Mouse (Mus musculus) CD4-positive helper T cell, adult 2 months (primary cell): ENCODE results near the gene Myl6b.

Experiments used
- DNase-seq: peaks from one replicate; pipeline ENCODE4 v3.0.0-alpha.2; 2012; ENCODE audit warnings: low read depth, missing footprints, low spot score

The Myl6b gene

DNA sequence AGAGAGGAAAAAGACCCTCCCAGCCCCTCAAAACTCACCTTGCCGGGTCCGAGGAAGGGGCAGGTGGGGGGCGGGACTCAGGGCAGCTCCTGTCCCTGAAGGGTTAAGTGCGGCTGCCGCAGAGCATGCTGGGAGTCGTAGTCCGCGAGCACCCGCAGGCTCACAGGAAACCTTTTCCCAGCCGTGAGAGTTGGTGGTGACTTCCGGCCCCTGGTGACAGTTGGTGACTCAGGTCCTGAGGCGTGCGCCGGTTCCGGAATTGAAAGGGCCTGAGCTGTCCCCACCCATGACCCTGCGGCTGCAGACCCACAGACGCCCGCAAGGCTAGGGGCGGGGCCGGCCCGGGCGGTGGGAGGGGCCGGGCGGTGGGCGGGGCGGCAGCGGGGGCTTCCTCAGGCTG lies at the start of gene Myl6b:
Myl6b (minus strand) TSS at position 96 of the 400 bp plus-strand sequence.
- DNase-seq = peak; percentile 98

DNA sequence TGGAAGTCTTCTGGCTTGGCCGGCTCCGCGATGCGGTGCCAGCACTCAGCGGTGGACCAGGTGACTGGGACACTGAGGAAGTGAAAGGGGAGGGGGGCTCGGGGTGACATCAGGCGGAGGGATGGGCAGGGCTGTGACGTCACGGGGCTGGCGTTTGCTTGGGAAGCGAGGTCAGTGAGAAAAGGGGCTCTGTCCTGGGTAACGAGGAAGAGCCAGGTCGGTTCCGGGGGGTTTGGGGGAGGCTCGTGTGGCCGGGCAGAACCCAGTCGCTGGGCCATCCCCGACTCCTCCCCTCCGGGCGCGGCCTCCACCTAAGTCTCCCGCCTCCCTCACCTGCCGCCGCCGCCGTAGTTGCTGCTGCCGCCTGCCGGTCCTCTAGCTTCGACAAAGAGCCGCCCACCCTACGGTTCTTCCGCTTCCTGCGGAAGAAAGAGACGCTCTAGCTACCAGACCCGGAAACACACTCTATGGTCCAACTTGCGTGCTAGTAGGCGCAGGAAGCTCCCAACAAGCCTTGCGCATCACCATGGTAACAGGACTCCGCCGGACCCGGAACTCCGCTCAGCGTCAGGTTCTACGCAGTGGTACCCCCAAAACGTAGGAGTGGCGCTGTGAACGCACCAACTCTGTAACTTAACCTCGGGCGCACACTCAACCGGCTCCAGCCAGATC lies 49.0 kb upstream of the Myl6b start, which contains the start of gene Zc3h10:
Zc3h10 (minus strand) TSS at position 414 of the 672 bp plus-strand sequence.
- peak; percentile 100 for DNase-seq

GRCm38 (mm10) chr10:128546787-128547186 lies 48.3 kb upstream of the Myl6b start:
- peak; percentile 55 for DNase-seq

- DNase-seq = peak; percentile 71
Observed at GRCm38 (mm10) chr10:128546361-128546760, 47.9 kb upstream of the Myl6b start.

GRCm38 (mm10) chr10:128545570-128545898 lies 47.0 kb upstream of the Myl6b start:
- no peak for DNase-seq

DNA sequence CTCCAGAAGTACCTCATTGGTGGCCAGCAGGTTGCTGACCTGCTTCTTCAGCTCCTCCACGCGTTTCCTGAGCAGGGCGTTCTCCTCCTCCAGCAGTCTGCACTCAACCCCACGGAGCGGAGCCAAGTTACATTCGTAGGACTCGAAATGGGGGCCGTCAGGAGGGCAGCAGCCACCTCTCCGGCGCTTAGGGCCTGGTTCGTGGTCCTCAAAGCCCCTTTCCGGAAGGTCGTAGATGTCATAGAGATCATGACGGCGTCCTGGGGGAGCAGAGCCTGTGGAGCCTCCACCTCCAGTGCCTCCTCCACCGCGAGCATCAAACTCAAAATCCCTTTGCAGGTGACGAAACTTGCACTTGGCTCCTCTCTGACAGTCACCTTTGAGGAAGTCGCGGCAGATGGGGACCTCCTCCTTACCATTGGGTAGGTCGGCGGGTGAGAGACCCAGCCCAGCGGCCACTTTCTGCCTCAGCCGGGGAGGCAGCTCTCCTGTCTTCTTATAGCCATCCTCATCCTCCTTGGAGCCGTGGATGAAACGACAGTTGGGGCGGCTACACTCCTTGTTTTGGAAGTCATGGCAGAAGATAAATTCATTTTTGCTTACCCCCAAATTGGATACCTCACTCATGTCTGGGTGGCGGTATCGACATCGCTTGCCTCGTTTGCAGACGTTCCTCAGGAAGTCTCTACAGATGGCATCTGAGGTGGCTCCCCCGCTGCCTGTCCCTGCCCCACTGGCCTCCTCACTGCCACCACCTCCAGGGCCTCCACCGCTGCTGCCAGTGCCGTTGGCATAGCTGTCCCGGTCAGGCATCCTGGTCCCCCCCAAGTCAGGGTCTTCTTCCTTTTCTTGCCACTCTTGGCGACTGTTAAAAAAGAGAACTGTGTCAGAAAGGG lies 46.4 kb upstream of the Myl6b start:
- DNase-seq = no peak

- DNase-seq = no peak
Observed at GRCm38 (mm10) chr10:128544151-128544657, 45.7 kb upstream of the Myl6b start.

- no peak for DNase-seq
Observed at GRCm38 (mm10) chr10:128543100-128543499, 44.6 kb upstream of the Myl6b start.

GRCm38 (mm10) chr10:128538340-128538870 lies 39.9 kb upstream of the Myl6b start:
- no peak for DNase-seq

- DNase-seq = peak; percentile 94
Observed at GRCm38 (mm10) chr10:128536266-128536940, 37.9 kb upstream of the Myl6b start.

DNA sequence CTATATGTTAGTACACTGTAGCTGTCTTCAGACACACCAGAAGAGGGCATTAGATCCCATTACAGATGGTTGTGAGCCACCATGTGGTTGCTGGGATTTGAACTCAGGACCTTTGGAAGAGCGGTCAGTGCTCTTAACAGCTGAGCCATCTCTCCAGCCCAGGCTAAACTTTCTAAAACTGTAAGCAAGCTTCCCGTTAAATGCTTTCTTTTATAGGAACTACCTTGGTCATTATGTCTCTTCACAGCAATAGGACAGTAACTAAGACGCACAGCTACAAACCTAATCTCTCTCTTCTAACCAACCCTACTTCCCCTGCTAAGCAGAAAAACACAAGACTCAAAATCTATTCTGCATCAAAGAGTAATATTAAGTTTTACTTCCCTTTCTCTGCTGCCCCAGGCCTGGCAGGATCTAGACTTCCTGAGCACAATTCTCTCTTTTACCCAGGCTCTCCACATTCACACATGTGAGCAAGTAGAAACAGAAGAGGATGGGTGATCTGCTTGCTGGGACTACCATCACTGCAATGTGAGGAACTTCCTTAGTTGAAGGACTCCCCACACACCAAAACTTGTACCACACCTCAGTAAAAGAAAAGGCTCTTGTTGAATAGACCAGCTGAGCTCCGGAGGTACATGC lies 37.3 kb upstream of the Myl6b start:
- DNase-seq = no peak

DNA sequence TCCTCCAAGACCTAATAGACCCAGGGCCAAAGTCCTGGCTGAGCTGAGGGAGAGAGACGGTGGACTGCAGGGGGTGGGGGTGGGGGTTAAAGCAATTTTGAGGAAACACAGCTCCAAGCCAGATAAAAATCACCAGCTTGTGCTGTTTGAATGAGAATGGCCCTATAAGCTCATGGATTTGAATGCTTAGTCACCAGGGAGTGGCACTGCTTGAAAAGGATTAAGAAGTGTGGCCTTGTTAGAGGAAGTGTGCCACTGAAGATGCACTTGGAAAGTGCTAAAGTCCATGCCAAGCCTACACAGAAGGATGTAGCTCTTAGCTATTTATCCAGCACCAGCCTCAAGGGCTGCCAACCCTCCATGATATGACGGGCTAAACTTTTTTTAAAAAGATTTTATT lies 36.7 kb upstream of the Myl6b start:
- no peak for DNase-seq

DNA sequence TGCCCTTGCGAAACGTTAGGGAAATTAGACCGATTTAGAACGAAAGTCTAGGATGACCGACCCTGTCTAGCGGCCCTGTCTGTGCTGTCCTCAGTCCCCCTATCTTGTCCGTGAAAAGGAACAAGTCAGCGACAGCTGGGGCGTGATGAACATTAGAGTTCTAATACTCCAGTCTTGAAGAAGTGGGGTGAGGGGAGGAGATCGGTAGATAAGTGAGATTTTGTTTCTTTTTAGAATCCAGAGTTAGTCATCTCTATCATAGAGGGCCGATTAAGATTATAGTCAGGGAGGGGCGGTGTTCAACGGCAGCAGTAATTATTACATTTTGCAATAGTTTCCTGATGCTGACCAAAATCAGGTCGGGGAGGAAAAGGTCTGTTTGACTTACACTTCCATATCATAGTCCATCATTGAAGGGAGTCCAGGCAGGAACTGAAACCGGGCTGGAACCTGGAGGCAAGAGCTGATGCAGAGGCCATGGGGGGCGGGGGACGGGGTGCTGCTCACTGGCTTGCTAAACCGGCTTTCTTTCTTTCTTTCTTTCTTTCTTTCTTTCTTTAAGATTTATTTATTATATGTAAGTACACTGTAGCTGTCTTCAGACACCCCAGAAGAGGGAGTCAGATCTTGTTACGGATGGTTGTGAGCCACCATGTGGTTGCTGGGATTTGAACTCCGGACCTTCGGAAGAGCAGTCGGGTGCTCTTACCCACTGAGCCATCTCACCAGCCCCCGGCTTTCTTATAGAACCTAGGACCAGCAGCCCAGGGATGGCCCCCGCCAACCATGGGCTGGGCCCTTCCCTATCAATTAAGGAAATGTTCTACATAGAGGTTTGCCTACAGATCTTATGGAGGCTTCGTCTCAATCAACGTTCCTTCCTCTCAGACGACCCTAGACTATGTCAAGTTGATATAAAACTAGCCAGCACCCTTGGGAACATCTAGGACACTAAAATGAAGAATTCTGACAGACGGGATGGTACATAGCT lies 28.2 kb upstream of the Myl6b start:
- DNase-seq = no peak

- peak; percentile 98 for DNase-seq
Observed at GRCm38 (mm10) chr10:128525671-128526308, 27.3 kb upstream of the Myl6b start, which contains the start of gene Esyt1. Esyt1 (minus strand) TSS chr10:128525871.

DNA sequence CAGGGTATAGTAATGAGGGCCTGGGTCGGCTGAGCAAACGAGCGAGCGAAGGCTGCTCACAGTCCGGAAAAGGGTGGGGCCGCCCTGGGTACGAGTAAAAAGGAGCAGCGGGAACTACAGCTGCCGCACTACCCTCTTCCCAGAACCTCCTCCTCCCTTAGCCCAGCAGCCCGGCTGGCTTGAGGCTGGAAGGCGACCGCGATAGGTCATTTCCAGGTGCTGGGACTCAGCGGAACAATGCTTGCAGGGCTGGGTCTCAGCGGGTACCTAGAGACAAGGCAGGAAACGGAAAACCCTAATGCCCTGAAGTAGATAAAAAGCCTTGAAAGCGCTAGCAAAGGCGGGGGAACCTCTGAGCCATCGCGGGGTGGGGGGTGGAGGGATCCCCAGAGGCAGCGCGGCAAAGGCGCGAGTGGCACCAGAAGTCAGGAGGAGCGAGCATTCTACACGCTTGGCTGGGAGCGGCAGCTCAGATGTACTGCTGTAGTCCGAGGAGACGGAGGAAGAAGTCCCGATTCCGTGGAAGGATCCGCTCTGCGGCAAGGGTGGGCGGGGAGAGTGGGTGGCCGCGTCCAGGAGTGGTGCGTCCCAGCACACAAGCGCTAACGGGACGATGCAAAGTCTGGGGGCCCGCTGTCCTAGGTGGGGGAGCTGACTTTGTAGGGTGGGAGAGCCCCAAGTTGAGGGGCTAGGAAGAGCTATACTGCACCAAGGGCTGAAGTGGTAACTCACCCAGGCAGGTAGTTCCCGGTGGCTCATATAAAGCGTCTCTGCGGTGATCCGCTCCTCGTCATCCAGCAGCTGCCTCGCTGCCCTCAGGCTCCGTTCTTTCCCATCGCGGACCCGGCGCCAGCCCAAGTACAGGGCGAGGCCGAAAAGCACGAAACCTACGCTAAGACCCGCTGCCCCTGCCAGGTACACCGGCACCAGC lies 26.5 kb upstream of the Myl6b start:
- peak; percentile 88 for DNase-seq

DNA sequence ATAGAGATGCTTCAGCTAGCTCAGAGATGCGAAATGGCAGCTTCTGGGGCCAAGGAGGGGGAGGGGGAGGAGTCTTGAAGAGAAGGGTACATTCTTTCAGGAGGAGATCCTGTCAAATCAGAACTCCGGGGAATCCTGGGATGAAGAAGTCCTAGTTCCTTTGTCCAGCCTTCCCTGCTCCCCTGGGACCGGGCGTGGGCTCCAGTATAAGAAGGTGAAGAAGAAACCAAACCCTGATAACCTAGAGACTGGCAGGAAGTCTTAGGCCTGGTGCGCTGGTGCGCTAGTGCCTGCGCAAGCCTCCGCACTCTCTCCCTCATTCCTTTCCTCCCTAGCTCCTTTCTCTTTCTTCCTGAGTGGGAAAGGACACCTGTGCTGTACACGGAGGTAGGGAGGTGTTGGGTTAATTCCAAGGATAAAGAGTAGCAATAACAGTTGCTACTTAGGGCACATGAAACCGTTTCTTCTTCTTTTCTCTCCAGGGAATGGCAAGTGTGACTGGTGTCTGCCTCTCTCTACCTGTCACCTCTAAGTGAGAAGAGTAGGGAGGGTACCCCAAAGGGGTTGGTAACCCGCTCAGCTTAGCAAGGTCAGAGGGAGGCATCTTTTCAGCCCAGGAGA lies 25.7 kb upstream of the Myl6b start:
- DNase-seq = peak; percentile 54

DNA sequence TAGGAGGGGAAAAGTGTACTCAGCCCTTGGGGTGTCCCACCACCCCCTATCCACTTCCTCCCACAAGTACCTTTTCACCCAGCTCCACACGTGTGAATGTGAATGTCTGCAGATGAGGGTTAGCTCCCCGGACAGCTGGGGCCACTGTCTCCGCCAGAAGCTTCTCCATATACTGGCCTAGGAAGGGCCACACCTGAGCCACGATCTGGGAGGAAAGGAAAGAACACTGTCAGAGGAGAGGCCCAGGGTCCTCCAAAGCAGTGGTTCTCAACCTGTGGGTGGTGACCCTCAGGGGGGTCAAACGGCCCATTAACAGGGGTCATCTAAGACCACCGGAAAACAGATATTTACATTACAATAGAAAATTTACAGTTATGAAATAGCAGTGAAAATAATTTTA lies 23.9 kb upstream of the Myl6b start:
- DNase-seq = no peak

DNA sequence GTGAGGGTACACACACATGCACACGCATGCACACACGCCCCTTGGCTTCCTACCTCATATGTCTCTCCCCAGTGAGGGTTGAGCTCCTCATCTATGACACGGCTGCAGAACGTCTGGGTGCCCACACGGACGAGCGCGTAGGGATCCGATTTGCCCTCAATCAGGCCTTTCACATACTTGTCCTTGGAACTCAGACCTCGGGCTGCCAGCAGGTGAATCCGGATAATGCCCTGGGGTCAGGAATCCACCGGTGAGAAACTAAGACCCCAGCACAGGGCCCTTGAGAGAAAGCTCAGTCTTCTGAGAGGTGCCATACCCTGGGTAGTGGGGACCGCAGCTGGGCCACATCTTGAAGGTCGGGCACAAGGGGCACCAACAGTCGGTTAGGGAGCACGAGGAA lies 22.1 kb upstream of the Myl6b start:
- no peak for DNase-seq
